In the genomic region with DNA sequence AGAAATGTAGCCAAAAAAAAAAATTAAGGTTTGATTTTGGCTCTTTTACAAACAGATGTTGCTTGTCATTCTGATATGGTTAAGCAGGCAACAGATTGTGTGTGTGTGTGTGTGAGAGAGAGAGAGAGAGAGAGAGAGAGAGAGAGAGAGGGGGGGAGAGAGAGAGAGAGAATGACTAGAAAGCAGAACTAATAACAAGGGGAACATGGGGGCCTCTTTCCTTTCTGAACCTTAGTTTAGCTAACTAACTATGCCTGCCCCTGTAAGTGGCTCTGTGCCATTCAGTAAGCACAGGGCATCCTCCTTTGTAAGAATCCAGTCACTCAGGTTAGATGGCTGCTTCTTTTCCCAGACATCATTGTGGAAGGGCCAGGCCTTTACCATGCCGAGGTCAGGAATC, we compare ENCODE assay signal across 10 mouse cellular contexts.
A peak's percentile ranks its signal among the peaks of the same experiment; 100 is the strongest.
DNase-seq lines count a peak whose midpoint lies in the region; ATAC-seq and TF ChIP-seq lines count a peak whose summit lies in the region.
"Had no signal": no experiment of that assay in that cellular context is flagged by ENCODE, and none has a peak within 500 bp of the region (broad histone marks: within the 10 kb centered on the region; RNA-seq: fewer than 3 reads in every experiment).

No protein-coding gene starts in this region.

- H3K4me3 ChIP-seq in left cerebral cortex, adult 2 months, result no peak overlapping the region
- H3K4me3 ChIP-seq in embryonic facial prominence, embryonic 15.5 days (replicated peaks), result no peak overlapping the region
- no peak overlapping the region for H3K4me3 ChIP-seq in hindbrain, postnatal 0 days (ENCODE audit: low read length)
- no peak overlapping the region for H3K4me3 ChIP-seq in neural tube, embryonic 14.5 days (ENCODE audit: low read depth, low read length)

- H3K9ac ChIP-seq in embryonic facial prominence, embryonic 15.5 days, result no peak overlapping the region
- H3K9ac ChIP-seq in hindbrain, postnatal 0 days (replicated peaks; ENCODE audit: low read length), result no peak overlapping the region
- no peak overlapping the region; the same call in 1 of the 2 replicates for H3K9ac ChIP-seq in neural tube, embryonic 14.5 days (replicated peaks; ENCODE audit: low read depth, low read length)

- no peaks in the 10 kb centered on the region for H3K9me3 ChIP-seq in embryonic facial prominence, embryonic 15.5 days (replicated peaks)
- no peaks in the 10 kb centered on the region for H3K9me3 ChIP-seq in hindbrain, postnatal 0 days (ENCODE audit: low read length)
- H3K9me3 ChIP-seq in neural tube, embryonic 14.5 days (ENCODE audit: control insufficient read depth, low read length), result no peaks in the 10 kb centered on the region

- peak overlapping the region; percentile 28; the same call in 1 of the 2 replicates for H3K27ac ChIP-seq in left cerebral cortex, adult 2 months
- peak overlapping the region; percentile 84 for H3K27ac ChIP-seq in embryonic facial prominence, embryonic 15.5 days (replicated peaks)
- peak overlapping the region; percentile 78 for H3K27ac ChIP-seq in hindbrain, postnatal 0 days
- peak overlapping the region; percentile 72 for H3K27ac ChIP-seq in neural tube, embryonic 14.5 days (ENCODE audit: low read depth, low read length)

- ATAC-seq in embryonic facial prominence, embryonic 15.5 days (ENCODE audit: insufficient number of reproducible peaks, low FRiP score, low TSS enrichment, low read depth), result no peak
- ATAC-seq in hindbrain, postnatal 0 days, result peak; percentile 3; the same call in 1 of the 2 replicates
- no peak for ATAC-seq in neural tube, embryonic 14.5 days (ENCODE audit: low read depth)

- no peaks in the 10 kb centered on the region for H3K36me3 ChIP-seq in embryonic facial prominence, embryonic 15.5 days
- H3K36me3 ChIP-seq in hindbrain, postnatal 0 days (ENCODE audit: insufficient read depth, low read length), result no peaks in the 10 kb centered on the region
- H3K36me3 ChIP-seq in neural tube, embryonic 14.5 days (ENCODE audit: control insufficient read depth, insufficient read depth, low read length), result no peaks in the 10 kb centered on the region

- intact Hi-C loops in left cerebral cortex, adult 2 months (cut with DNase I), result no loop called here

- no peak overlapping the region for H3K4me2 ChIP-seq in embryonic facial prominence, embryonic 15.5 days (replicated peaks)
- 0 out of 2 replicates have a peak overlapping the region, but pooled peaks have one; percentile 17 for H3K4me2 ChIP-seq in hindbrain, postnatal 0 days (ENCODE audit: low read depth, low read length)
- H3K4me2 ChIP-seq in neural tube, embryonic 14.5 days (ENCODE audit: low read depth, low read length), result no peak overlapping the region

- H3K4me1 ChIP-seq in embryonic facial prominence, embryonic 15.5 days, result peaks cover 33% of the 10 kb centered on the region
- H3K4me1 ChIP-seq in hindbrain, postnatal 0 days (ENCODE audit: insufficient read depth, low read length), result peaks cover 16% of the 10 kb centered on the region
- peaks cover 18% of the 10 kb centered on the region; the same call in 1 of the 2 replicates for H3K4me1 ChIP-seq in neural tube, embryonic 14.5 days (ENCODE audit: control insufficient read depth, insufficient read depth, low read length)

- WGBS in embryonic facial prominence, embryonic 15.5 days, result 52% methylated on average over 1 of the region's 1 CpGs
- 53% methylated on average over 1 of the region's 1 CpGs for WGBS in hindbrain, postnatal 0 days
- WGBS in neural tube, embryonic 14.5 days, result 43% methylated on average over 1 of the region's 1 CpGs

- DNase-seq in left cerebral cortex, adult 2 months (ENCODE audit: extremely low spot score in 1 of 2, low spot score in 2 of 2), result no peak
- no peak for DNase-seq in left cerebral cortex, adult 9 months (ENCODE audit: low spot score in 2 of 2)
- DNase-seq in hindbrain, postnatal 0 days (ENCODE audit: low spot score), result no peak
- DNase-seq in testis, postnatal 14 days (ENCODE audit: low spot score), result no peak
- no peak for DNase-seq in cerebellum, adult 11-12 months
- DNase-seq in layer of hippocampus, postnatal 14 days (ENCODE audit: low spot score in 2 of 2), result no peak
- DNase-seq: lung, postnatal 10 days; thymus, postnatal 25 days had no signal

- no peak for TF ChIP-seq CTCF in left cerebral cortex, adult 2 months (IDR thresholded peaks at IDR 0.05)
- no peak for TF ChIP-seq CTCF in hindbrain, postnatal 0 days (IDR thresholded peaks at IDR 0.05; ENCODE audit: low read depth)

- no peaks in the 10 kb centered on the region for H3K27me3 ChIP-seq in embryonic facial prominence, embryonic 15.5 days
- H3K27me3 ChIP-seq in hindbrain, postnatal 0 days (ENCODE audit: insufficient read depth, low read length), result no peaks in the 10 kb centered on the region
- H3K27me3 ChIP-seq in neural tube, embryonic 14.5 days (ENCODE audit: control insufficient read depth, insufficient read depth, low read length), result no peaks in the 10 kb centered on the region

Comparison
In these comparisons a context has a peak if more than half of its experiments do, and no peak if none do; other contexts are left out.
1. H3K27ac ChIP-seq: peak in every context shown above with its lines; median percentile 84 in embryonic facial prominence, embryonic 15.5 days; 78 in hindbrain, postnatal 0 days; 72 in neural tube, embryonic 14.5 days; 28 in left cerebral cortex, adult 2 months.